Mouse (Mus musculus) lung, embryonic 16.5 days (tissue): Measurements from ENCODE around the gene Zfp983. TPM values are rescaled to one million over a fixed set of nuclear protein-coding genes. Genes with fewer than 3 reads are reported as not detected.
"Not testable (repeated sequence)": the region's sequence is repeated elsewhere in the genome, so short reads cannot be mapped to it uniquely, and the experiment has no call there.

Source experiments
- ATAC-seq: fragments of 200-750 bp; cut with Nextera tagmentation; 2 replicates; pipeline ENCODE4 v1.8.0; 2017; ENCODE audit warnings: low read depth, mild to moderate bottlenecking, moderate library complexity
- H3K27ac ChIP-seq: fragments of 300-500 bp; sonication (generic); 2 replicates; pipeline ENCODE4 v1.5.1; 2014; ENCODE audit warnings: mild to moderate bottlenecking, control low read depth, low read length
- H3K27me3 ChIP-seq: fragments of 300-500 bp; sonication (generic); 2 replicates; pipeline ENCODE4 v1.6.1; 2014; ENCODE audit warnings: low read depth, low read length, mixed read lengths; ENCODE audit not compliant: control insufficient read depth, insufficient read depth
- H3K36me3 ChIP-seq: fragments of 300-500 bp; sonication (generic); 2 replicates; pipeline ENCODE4 v1.6.1; 2014; ENCODE audit warnings: low read length; ENCODE audit not compliant: control insufficient read depth, insufficient read depth
- H3K4me1 ChIP-seq: fragments of 300-500 bp; sonication (generic); replicated peaks from 2 replicates; pipeline ENCODE4 v1.6.1; 2014; ENCODE audit warnings: low read length, mixed read lengths; ENCODE audit not compliant: control insufficient read depth, insufficient read depth
- H3K4me2 ChIP-seq: fragments of 300-500 bp; sonication (generic); 2 replicates; pipeline ENCODE4 v1.6.1; 2014; ENCODE audit warnings: low read depth, low read length, control low read depth
- H3K4me3 ChIP-seq: fragments of 300-500 bp; sonication (generic); 2 replicates; pipeline ENCODE4 v1.5.1; 2014; ENCODE audit warnings: mild to moderate bottlenecking, low read length, control low read depth
- H3K9ac ChIP-seq: fragments of 300-500 bp; sonication (generic); 2 replicates; pipeline ENCODE4 v1.6.1; 2014; ENCODE audit warnings: low read length, control low read depth
- H3K9me3 ChIP-seq: fragments of 300-500 bp; sonication (generic); 2 replicates; pipeline ENCODE4 v1.6.1; 2016; ENCODE audit warnings: low read length; ENCODE audit not compliant: control insufficient read depth
- WGBS: fragments of 180-500 bp; shearing (Covaris S2); extraction: QIAGEN DNeasy Blood & Tissue Kit; methylation state at CpG from one replicate; pipeline ENCODE4 v1.1.7; 2014; 5-methylcytosine and 5-hydroxymethylcytosine counted together
- polyA plus RNA-seq: library from polyadenylated mRNA; unstranded; fragments of >200 nt; fragmentation: Nextera tagmentation; extraction: Ambion mirVana; gene quantifications from 2 replicates; pipeline ENCODE4 v1.2.1, GENCODE M21; 2015

The Zfp983 gene
- 3.3 and 3.8 TPM in 2 replicates for polyA plus RNA-seq

- peak; percentile 99 for ATAC-seq
- H3K27me3 ChIP-seq, H3K36me3 ChIP-seq, H3K4me1 ChIP-seq, H3K9me3 ChIP-seq: not testable (repeated sequence)
- Histone ChIP-seq H3K9ac (peak within 1 kb of the TSS; percentile 62), H3K4me3 (peak within 1 kb of the TSS; percentile 55), H3K27ac (peak within 1 kb of the TSS; percentile 66; the same call in 1 of the 2 replicates), H3K4me2 (peak within 1 kb of the TSS; percentile 55)
- WGBS, result 0% methylated on average over 17 of the region's 17 CpGs
Measured at GRCm38 (mm10) chr17:21650364-21650907, at the start of gene Zfp983. Zfp983 (plus strand) TSS chr17:21650624.

GRCm38 (mm10) chr17:21616356-21616755 lies 34.1 kb upstream of the Zfp983 start:
- no peak overlapping the region for H3K4me3 ChIP-seq
- 66% methylated on average over 3 of the region's 3 CpGs for WGBS
- H3K4me1 ChIP-seq, result no peaks in the 10 kb centered on the region
- H3K4me2 ChIP-seq, result no peak overlapping the region
- no peaks in the 10 kb centered on the region for H3K9me3 ChIP-seq
- H3K27me3 ChIP-seq, result no peaks in the 10 kb centered on the region
- no peaks in the 10 kb centered on the region for H3K36me3 ChIP-seq
- no peak for ATAC-seq
- no peak overlapping the region for H3K27ac ChIP-seq
- no peak overlapping the region for H3K9ac ChIP-seq

- H3K4me3 ChIP-seq, result no peak overlapping the region
- ATAC-seq, result no peak
Measured at GRCm38 (mm10) chr17:21617352-21617751, 33.1 kb upstream of the Zfp983 start.

GRCm38 (mm10) chr17:21623647-21624046 lies 26.8 kb upstream of the Zfp983 start:
- H3K9ac ChIP-seq, result no peak overlapping the region
- no peaks in the 10 kb centered on the region for H3K27me3 ChIP-seq
- H3K4me3 ChIP-seq, result no peak overlapping the region
- no peaks in the 10 kb centered on the region for H3K9me3 ChIP-seq
- ATAC-seq, result no peak
- no peak overlapping the region for H3K27ac ChIP-seq
- H3K4me1 ChIP-seq, result no peaks in the 10 kb centered on the region
- WGBS, result no CpG with 5 or more reads among the region's 3 CpGs
- no peak overlapping the region for H3K4me2 ChIP-seq
- no peaks in the 10 kb centered on the region for H3K36me3 ChIP-seq

More at GRCm38 (mm10) chr17:21617352-21617751, 33.1 kb upstream of the Zfp983 start:
- Histone ChIP-seq H3K4me2 (no peak overlapping the region), H3K27me3 (no peaks in the 10 kb centered on the region), H3K36me3 (no peaks in the 10 kb centered on the region), H3K9ac (no peak overlapping the region), H3K4me1 (no peaks in the 10 kb centered on the region), H3K27ac (no peak overlapping the region), H3K9me3 (no peaks in the 10 kb centered on the region)
- WGBS, result 9% methylated on average over 9 of the region's 9 CpGs

- H3K4me3 ChIP-seq, H3K27me3 ChIP-seq, H3K36me3 ChIP-seq, ATAC-seq, H3K4me1 ChIP-seq, H3K9me3 ChIP-seq, H3K4me2 ChIP-seq, H3K27ac ChIP-seq, H3K9ac ChIP-seq: not testable (repeated sequence)
- WGBS, result 45% methylated on average over 4 of the region's 4 CpGs
Measured at GRCm38 (mm10) chr17:21635758-21636157, 14.7 kb upstream of the Zfp983 start.

GRCm38 (mm10) chr17:21648791-21649190 lies 1.6 kb upstream of the Zfp983 start:
- WGBS, result 37% methylated on average over 3 of the region's 3 CpGs

GRCm38 (mm10) chr17:21649936-21650335 lies 488 bp upstream of the Zfp983 start:
- 18% methylated on average over 2 of the region's 2 CpGs for WGBS
- H3K4me1 ChIP-seq, result no peaks in the 10 kb centered on the region; the same call in 1 of the 2 replicates
- H3K9me3 ChIP-seq, result no peaks in the 10 kb centered on the region
- H3K27me3 ChIP-seq, result no peaks in the 10 kb centered on the region
- peak overlapping the region; percentile 66; the same call in 1 of the 2 replicates for H3K27ac ChIP-seq
- no peaks in the 10 kb centered on the region for H3K36me3 ChIP-seq
- H3K9ac ChIP-seq, result peak overlapping the region; percentile 62
- H3K4me2 ChIP-seq, result peak overlapping the region; percentile 55
- peak overlapping the region; percentile 55 for H3K4me3 ChIP-seq
- ATAC-seq, result peak; percentile 44; the same call in 1 of the 2 replicates

More at GRCm38 (mm10) chr17:21648791-21649190, 1.6 kb upstream of the Zfp983 start:
- no peaks in the 10 kb centered on the region for H3K9me3 ChIP-seq
- H3K4me1 ChIP-seq, result no peaks in the 10 kb centered on the region; the same call in 1 of the 2 replicates
- H3K27me3 ChIP-seq, result no peaks in the 10 kb centered on the region
- H3K4me3 ChIP-seq, result no peak overlapping the region
- no peak for ATAC-seq
- no peak overlapping the region for H3K27ac ChIP-seq
- H3K9ac ChIP-seq, result no peak overlapping the region
- no peak overlapping the region for H3K4me2 ChIP-seq
- no peaks in the 10 kb centered on the region for H3K36me3 ChIP-seq

GRCm38 (mm10) chr17:21678826-21679225 lies 28.4 kb downstream of the Zfp983 start:
- H3K27ac ChIP-seq, H3K36me3 ChIP-seq, ATAC-seq, H3K9ac ChIP-seq, H3K4me2 ChIP-seq, H3K4me3 ChIP-seq, H3K27me3 ChIP-seq, H3K9me3 ChIP-seq, H3K4me1 ChIP-seq: not testable (repeated sequence)
- 21% methylated on average over 1 of the region's 1 CpGs for WGBS

- ATAC-seq, result peak; percentile 99
Measured at GRCm38 (mm10) chr17:21679273-21680018, 29.0 kb downstream of the Zfp983 start.

More at GRCm38 (mm10) chr17:21679273-21680018, 29.0 kb downstream of the Zfp983 start:
- 3% methylated on average over 9 of the region's 9 CpGs for WGBS
- no peaks in the 10 kb centered on the region for H3K36me3 ChIP-seq
- no peaks in the 10 kb centered on the region for H3K9me3 ChIP-seq
- no peaks in the 10 kb centered on the region for H3K4me1 ChIP-seq
- H3K27ac ChIP-seq, result peak overlapping the region; percentile 72
- H3K9ac ChIP-seq, result peak overlapping the region; percentile 57
- no peaks in the 10 kb centered on the region for H3K27me3 ChIP-seq
- peak overlapping the region; percentile 59 for H3K4me3 ChIP-seq
- H3K4me2 ChIP-seq, result peak overlapping the region; percentile 60
